Mouse (Mus musculus): ENCODE data around the gene D430042O09Rik. TPM values are rescaled to one million over a fixed set of nuclear protein-coding genes. Genes with fewer than 3 reads are reported as not detected.

Gene D430042O09Rik
- polyA plus RNA-seq, 1 experiment from 2014 or later, result 6.6 TPM

GRCm38 (mm10) chr7:125828561-125828960 is 120.9 kb downstream of the D430042O09Rik start:
- H3K9ac ChIP-seq (ENCODE audit: low read depth, low read length), result no peak overlapping the region
- H3K4me3 ChIP-seq (ENCODE audit: low read depth, low read length), result no peak overlapping the region
- 71% methylated on average over 5 of the region's 5 CpGs for WGBS
- H3K27ac ChIP-seq (ENCODE audit: low read depth, low read length), result no peak overlapping the region
- no peaks in the 10 kb centered on the region for H3K27me3 ChIP-seq (replicated peaks; ENCODE audit: control insufficient read depth, insufficient read depth, low read length)
- peaks cover 8% of the 10 kb centered on the region for H3K4me1 ChIP-seq (replicated peaks; ENCODE audit: control insufficient read depth, insufficient read depth, low read length)
- no peaks in the 10 kb centered on the region for H3K9me3 ChIP-seq (ENCODE audit: control insufficient read depth, low read length)
- ATAC-seq (replicated peaks; ENCODE audit: low FRiP score) (no peak), DNase-seq (ENCODE audit: low spot score) (no peak)
- H3K4me2 ChIP-seq, result no peak overlapping the region
- H3K36me3 ChIP-seq (ENCODE audit: control insufficient read depth, insufficient read depth, low read length), result no peaks in the 10 kb centered on the region

- H3K27me3 ChIP-seq (replicated peaks; ENCODE audit: control insufficient read depth, insufficient read depth, low read length), result no peaks in the 10 kb centered on the region
- H3K4me1 ChIP-seq (replicated peaks; ENCODE audit: control insufficient read depth, insufficient read depth, low read length), result peaks cover 8% of the 10 kb centered on the region
- 43% methylated on average over 3 of the region's 3 CpGs for WGBS
- no peaks in the 10 kb centered on the region for H3K36me3 ChIP-seq (ENCODE audit: control insufficient read depth, insufficient read depth, low read length)
- DNase-seq (ENCODE audit: low spot score), result no peak
- H3K9me3 ChIP-seq (ENCODE audit: control insufficient read depth, low read length), result no peaks in the 10 kb centered on the region
- no peak overlapping the region for H3K4me2 ChIP-seq
- no peak overlapping the region for H3K4me3 ChIP-seq (ENCODE audit: low read depth, low read length)
- H3K9ac ChIP-seq (ENCODE audit: low read depth, low read length), result no peak overlapping the region
- ATAC-seq (replicated peaks; ENCODE audit: low FRiP score), result no peak
- H3K27ac ChIP-seq (ENCODE audit: low read depth, low read length), result no peak overlapping the region
These were observed 121.5 kb downstream of the D430042O09Rik start for GRCm38 (mm10) chr7:125829121-125829666.

- Histone ChIP-seq H3K4me3 (ENCODE audit: low read depth, low read length) (no peak overlapping the region), H3K9ac (ENCODE audit: low read depth, low read length) (no peak overlapping the region), H3K9me3 (ENCODE audit: control insufficient read depth, low read length) (no peaks in the 10 kb centered on the region), H3K4me1 (replicated peaks; ENCODE audit: control insufficient read depth, insufficient read depth, low read length) (peaks cover 8% of the 10 kb centered on the region), H3K36me3 (ENCODE audit: control insufficient read depth, insufficient read depth, low read length) (no peaks in the 10 kb centered on the region), H3K4me2 (no peak overlapping the region), H3K27ac (ENCODE audit: low read depth, low read length) (no peak overlapping the region), H3K27me3 (replicated peaks; ENCODE audit: control insufficient read depth, insufficient read depth, low read length) (no peaks in the 10 kb centered on the region)
- DNase-seq (ENCODE audit: low spot score), result no peak
- ATAC-seq (replicated peaks; ENCODE audit: low FRiP score), result no peak
- 45% methylated on average over 1 of the region's 1 CpGs for WGBS
These were observed 125.1 kb downstream of the D430042O09Rik start for GRCm38 (mm10) chr7:125832767-125833166.

- no peaks in the 10 kb centered on the region for H3K36me3 ChIP-seq (ENCODE audit: control insufficient read depth, insufficient read depth, low read length)
- no peak overlapping the region for H3K27ac ChIP-seq (ENCODE audit: low read depth, low read length)
- H3K4me3 ChIP-seq (ENCODE audit: low read depth, low read length), result no peak overlapping the region
- no peak for ATAC-seq (replicated peaks; ENCODE audit: low FRiP score)
- no peaks in the 10 kb centered on the region for H3K9me3 ChIP-seq (ENCODE audit: control insufficient read depth, low read length)
- H3K27me3 ChIP-seq (replicated peaks; ENCODE audit: control insufficient read depth, insufficient read depth, low read length), result no peaks in the 10 kb centered on the region
- no peak for DNase-seq (ENCODE audit: low spot score)
- no peak overlapping the region for H3K4me2 ChIP-seq
- no peak overlapping the region for H3K9ac ChIP-seq (ENCODE audit: low read depth, low read length)
- 91% methylated on average over 2 of the region's 2 CpGs for WGBS
- H3K4me1 ChIP-seq (replicated peaks; ENCODE audit: control insufficient read depth, insufficient read depth, low read length), result peaks cover 8% of the 10 kb centered on the region
These were observed 125.8 kb downstream of the D430042O09Rik start for GRCm38 (mm10) chr7:125833471-125833870.

GRCm38 (mm10) chr7:125838078-125838742 is 130.5 kb downstream of the D430042O09Rik start:
- Histone ChIP-seq H3K9ac (ENCODE audit: low read depth, low read length) (no peak overlapping the region), H3K4me1 (replicated peaks; ENCODE audit: control insufficient read depth, insufficient read depth, low read length) (no peaks in the 10 kb centered on the region), H3K4me2 (no peak overlapping the region), H3K4me3 (ENCODE audit: low read depth, low read length) (no peak overlapping the region), H3K9me3 (ENCODE audit: control insufficient read depth, low read length) (no peaks in the 10 kb centered on the region), H3K27ac (ENCODE audit: low read depth, low read length) (no peak overlapping the region), H3K36me3 (ENCODE audit: control insufficient read depth, insufficient read depth, low read length) (no peaks in the 10 kb centered on the region), H3K27me3 (replicated peaks; ENCODE audit: control insufficient read depth, insufficient read depth, low read length) (no peaks in the 10 kb centered on the region)
- no peak for ATAC-seq (replicated peaks; ENCODE audit: low FRiP score)
- DNase-seq (ENCODE audit: low spot score), result no peak
- 66% methylated on average over 5 of the region's 5 CpGs for WGBS

GRCm38 (mm10) chr7:125845611-125846010 is 137.9 kb downstream of the D430042O09Rik start:
- Histone ChIP-seq H3K4me1 (replicated peaks; ENCODE audit: control insufficient read depth, insufficient read depth, low read length) (no peaks in the 10 kb centered on the region), H3K36me3 (ENCODE audit: control insufficient read depth, insufficient read depth, low read length) (no peaks in the 10 kb centered on the region), H3K27me3 (replicated peaks; ENCODE audit: control insufficient read depth, insufficient read depth, low read length) (no peaks in the 10 kb centered on the region), H3K9me3 (ENCODE audit: control insufficient read depth, low read length) (no peaks in the 10 kb centered on the region), H3K4me2 (no peak overlapping the region), H3K27ac (ENCODE audit: low read depth, low read length) (no peak overlapping the region), H3K9ac (ENCODE audit: low read depth, low read length) (no peak overlapping the region), H3K4me3 (ENCODE audit: low read depth, low read length) (no peak overlapping the region)
- ATAC-seq (replicated peaks; ENCODE audit: low FRiP score) (no peak), DNase-seq (ENCODE audit: low spot score) (no peak)
- 48% methylated on average over 1 of the region's 1 CpGs for WGBS

- Histone ChIP-seq H3K9ac (ENCODE audit: low read depth, low read length) (no peak overlapping the region), H3K4me2 (no peak overlapping the region), H3K27ac (ENCODE audit: low read depth, low read length) (no peak overlapping the region), H3K27me3 (replicated peaks; ENCODE audit: control insufficient read depth, insufficient read depth, low read length) (no peaks in the 10 kb centered on the region), H3K36me3 (ENCODE audit: control insufficient read depth, insufficient read depth, low read length) (no peaks in the 10 kb centered on the region), H3K4me3 (ENCODE audit: low read depth, low read length) (no peak overlapping the region), H3K9me3 (ENCODE audit: control insufficient read depth, low read length) (no peaks in the 10 kb centered on the region), H3K4me1 (replicated peaks; ENCODE audit: control insufficient read depth, insufficient read depth, low read length) (no peaks in the 10 kb centered on the region)
- ATAC-seq (replicated peaks; ENCODE audit: low FRiP score), result no peak
- DNase-seq (ENCODE audit: low spot score), result no peak
- WGBS, result 74% methylated on average over 8 of the region's 8 CpGs
These were observed 139.3 kb downstream of the D430042O09Rik start for GRCm38 (mm10) chr7:125846866-125847527.

- H3K36me3 ChIP-seq (ENCODE audit: control insufficient read depth, insufficient read depth, low read length), result no peaks in the 10 kb centered on the region
- no peak overlapping the region for H3K4me2 ChIP-seq
- 83% methylated on average over 2 of the region's 2 CpGs for WGBS
- no peaks in the 10 kb centered on the region for H3K27me3 ChIP-seq (replicated peaks; ENCODE audit: control insufficient read depth, insufficient read depth, low read length)
- no peak overlapping the region for H3K27ac ChIP-seq (ENCODE audit: low read depth, low read length)
- ATAC-seq (replicated peaks; ENCODE audit: low FRiP score) (no peak), DNase-seq (ENCODE audit: low spot score) (no peak)
- no peak overlapping the region for H3K9ac ChIP-seq (ENCODE audit: low read depth, low read length)
- no peaks in the 10 kb centered on the region for H3K4me1 ChIP-seq (replicated peaks; ENCODE audit: control insufficient read depth, insufficient read depth, low read length)
- H3K9me3 ChIP-seq (ENCODE audit: control insufficient read depth, low read length), result no peaks in the 10 kb centered on the region
- H3K4me3 ChIP-seq (ENCODE audit: low read depth, low read length), result no peak overlapping the region
These were observed 139.8 kb downstream of the D430042O09Rik start for GRCm38 (mm10) chr7:125847528-125847866.

GRCm38 (mm10) chr7:125859564-125859963 is 151.9 kb downstream of the D430042O09Rik start:
- ATAC-seq (replicated peaks; ENCODE audit: low FRiP score), result no peak
- H3K4me1 ChIP-seq (replicated peaks; ENCODE audit: control insufficient read depth, insufficient read depth, low read length), result peaks cover 5% of the 10 kb centered on the region; the same call in 1 of the 2 replicates

More at GRCm38 (mm10) chr7:125859564-125859963, 151.9 kb downstream of the D430042O09Rik start:
- no peaks in the 10 kb centered on the region for H3K9me3 ChIP-seq (ENCODE audit: control insufficient read depth, low read length)
- no peak overlapping the region for H3K4me2 ChIP-seq
- H3K36me3 ChIP-seq (ENCODE audit: control insufficient read depth, insufficient read depth, low read length), result no peaks in the 10 kb centered on the region
- no peaks in the 10 kb centered on the region for H3K27me3 ChIP-seq (replicated peaks; ENCODE audit: control insufficient read depth, insufficient read depth, low read length)
- WGBS, result 72% methylated on average over 3 of the region's 3 CpGs
- H3K27ac ChIP-seq (ENCODE audit: low read depth, low read length), result no peak overlapping the region
- H3K4me3 ChIP-seq (ENCODE audit: low read depth, low read length), result no peak overlapping the region
- no peak for DNase-seq (ENCODE audit: low spot score)
- H3K9ac ChIP-seq (ENCODE audit: low read depth, low read length), result no peak overlapping the region
